Mouse (Mus musculus): ENCODE data around the gene Plekhg5. TPM values are rescaled to one million over a fixed set of nuclear protein-coding genes. Genes with fewer than 3 reads are reported as not detected.
A peak's percentile ranks its signal among the peaks of the same experiment; 100 is the strongest.

Plekhg5 gene
- polyA plus RNA-seq, 1 experiment from 2014 or later = 11.9 TPM

DNA sequence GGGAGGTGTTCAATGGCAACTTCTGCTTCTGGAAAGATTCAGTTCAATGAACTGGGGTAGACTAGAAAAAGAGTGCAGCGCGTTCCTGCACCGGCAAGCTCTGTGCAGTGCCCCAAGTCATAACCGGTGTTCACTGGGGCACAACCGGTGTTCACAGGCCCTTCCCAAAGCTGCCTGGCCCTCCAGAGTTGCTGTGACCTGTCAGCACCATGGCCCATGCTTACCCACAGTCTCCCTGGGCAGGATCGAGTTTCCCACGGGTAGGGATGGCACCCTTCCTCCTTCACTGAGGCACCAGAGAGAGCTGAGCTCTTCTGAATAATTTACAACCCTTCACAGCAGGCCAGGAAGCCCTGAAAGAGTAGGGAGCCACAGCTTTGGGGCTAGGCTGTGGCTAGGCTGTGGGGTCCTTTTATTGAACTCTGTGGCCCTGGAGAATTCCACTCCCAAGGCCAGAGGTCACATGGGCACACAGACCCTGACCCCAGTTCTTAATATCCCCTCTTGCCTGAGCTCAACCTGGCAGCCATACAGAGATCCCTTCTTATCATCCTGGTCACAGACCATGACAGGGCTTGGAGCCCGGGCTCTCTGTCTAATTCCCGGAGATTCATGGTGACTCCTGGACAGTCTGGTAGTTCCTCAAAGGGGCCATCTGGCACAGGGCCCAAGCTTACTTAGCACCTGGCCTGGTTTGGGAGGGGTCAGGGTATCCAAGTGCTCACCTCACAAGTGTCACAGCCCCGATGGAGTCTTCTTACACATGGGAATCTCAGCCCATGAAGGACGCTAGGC, 73.9 kb downstream of the Plekhg5 start:
- 61% methylated on average over 11 of the region's 11 CpGs for WGBS
- ATAC-seq (replicated peaks; ENCODE audit: extremely low read depth, insufficient read depth, low FRiP score) = no peak

DNA sequence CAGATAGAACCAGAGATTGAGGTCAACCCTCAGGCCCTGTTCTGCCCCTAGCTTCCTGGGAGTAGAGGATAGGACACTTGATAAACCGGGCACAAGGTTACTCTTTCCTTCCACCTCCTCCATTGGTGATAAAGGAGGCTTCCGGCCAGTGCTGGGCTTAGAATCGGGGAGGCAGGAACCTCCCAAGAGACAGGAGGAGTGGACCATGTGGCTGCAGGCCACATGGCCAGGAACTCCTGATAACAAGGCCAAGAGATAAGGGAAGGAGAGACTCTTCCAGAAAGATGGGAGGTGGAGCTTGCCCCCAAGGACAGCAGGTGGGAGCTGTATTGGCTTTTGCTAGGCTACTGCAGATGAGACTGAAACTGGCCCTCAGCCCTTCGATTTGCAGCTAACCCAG, 78.2 kb downstream of the Plekhg5 start:
- Histone ChIP-seq H3K36me3 (ENCODE audit: control insufficient read depth, insufficient read depth) (no peaks in the 10 kb centered on the region), H3K9ac (ENCODE audit: low read length) (no peak overlapping the region), H3K4me1 (ENCODE audit: control insufficient read depth, insufficient read depth, low read length) (peaks cover 15% of the 10 kb centered on the region), H3K4me2 (ENCODE audit: low read depth, low read length) (no peak overlapping the region), H3K4me3 (ENCODE audit: low read length) (no peak overlapping the region), H3K9me3 (replicated peaks; ENCODE audit: control insufficient read depth, low read length) (no peaks in the 10 kb centered on the region), H3K27me3 (ENCODE audit: control insufficient read depth, insufficient read depth, low read length) (peaks cover 47% of the 10 kb centered on the region), H3K27ac (ENCODE audit: low read length) (no peak overlapping the region)
- ATAC-seq (replicated peaks; ENCODE audit: extremely low read depth, insufficient read depth, low FRiP score) = no peak
- 42% methylated on average over 4 of the region's 4 CpGs for WGBS

More for the DNA sequence above, 73.9 kb downstream of the Plekhg5 start:
- Histone ChIP-seq H3K27me3 (ENCODE audit: control insufficient read depth, insufficient read depth, low read length) (peaks cover 24% of the 10 kb centered on the region), H3K27ac (ENCODE audit: low read length) (no peak overlapping the region), H3K4me2 (ENCODE audit: low read depth, low read length) (no peak overlapping the region), H3K9me3 (replicated peaks; ENCODE audit: control insufficient read depth, low read length) (no peaks in the 10 kb centered on the region), H3K36me3 (ENCODE audit: control insufficient read depth, insufficient read depth) (no peaks in the 10 kb centered on the region), H3K9ac (ENCODE audit: low read length) (no peak overlapping the region), H3K4me3 (ENCODE audit: low read length) (no peak overlapping the region), H3K4me1 (ENCODE audit: control insufficient read depth, insufficient read depth, low read length) (no peaks in the 10 kb centered on the region)

DNA sequence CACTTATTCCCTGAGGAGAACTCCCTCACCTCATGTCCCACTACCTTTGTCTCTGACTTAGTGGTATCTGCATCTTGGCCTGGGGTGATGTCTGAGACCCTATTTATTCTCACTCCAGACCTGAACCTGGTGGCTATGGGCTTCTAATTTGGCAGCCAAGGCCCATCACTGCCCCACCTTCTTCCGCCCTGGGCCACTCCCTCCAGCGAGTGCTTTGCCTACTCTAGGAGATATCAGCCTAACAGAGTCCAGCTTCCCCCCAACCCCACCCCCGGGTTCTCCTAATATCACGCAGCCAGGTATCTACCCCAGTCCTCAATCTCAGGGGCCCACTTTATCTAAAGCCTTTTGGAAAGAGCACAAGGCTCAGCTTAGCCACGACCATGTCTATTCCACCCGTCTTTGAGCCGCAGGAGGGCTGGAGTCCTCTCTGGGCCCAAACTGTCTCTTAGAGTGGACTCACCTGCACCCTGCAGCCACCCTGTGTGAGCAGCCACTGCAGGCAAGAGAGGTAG, 79.2 kb downstream of the Plekhg5 start:
- Histone ChIP-seq H3K4me1 (ENCODE audit: control insufficient read depth, insufficient read depth, low read length) (peaks cover 15% of the 10 kb centered on the region), H3K9me3 (replicated peaks; ENCODE audit: control insufficient read depth, low read length) (no peaks in the 10 kb centered on the region), H3K4me2 (ENCODE audit: low read depth, low read length) (peak overlapping the region; percentile 83), H3K4me3 (ENCODE audit: low read length) (peak overlapping the region; percentile 58), H3K36me3 (ENCODE audit: control insufficient read depth, insufficient read depth) (no peaks in the 10 kb centered on the region), H3K27me3 (ENCODE audit: control insufficient read depth, insufficient read depth, low read length) (peaks cover 47% of the 10 kb centered on the region), H3K9ac (ENCODE audit: low read length) (peak overlapping the region; percentile 63), H3K27ac (ENCODE audit: low read length) (no peak overlapping the region)
- ATAC-seq (replicated peaks; ENCODE audit: extremely low read depth, insufficient read depth, low FRiP score) = no peak
- 22% methylated on average over 7 of the region's 7 CpGs for WGBS

DNA sequence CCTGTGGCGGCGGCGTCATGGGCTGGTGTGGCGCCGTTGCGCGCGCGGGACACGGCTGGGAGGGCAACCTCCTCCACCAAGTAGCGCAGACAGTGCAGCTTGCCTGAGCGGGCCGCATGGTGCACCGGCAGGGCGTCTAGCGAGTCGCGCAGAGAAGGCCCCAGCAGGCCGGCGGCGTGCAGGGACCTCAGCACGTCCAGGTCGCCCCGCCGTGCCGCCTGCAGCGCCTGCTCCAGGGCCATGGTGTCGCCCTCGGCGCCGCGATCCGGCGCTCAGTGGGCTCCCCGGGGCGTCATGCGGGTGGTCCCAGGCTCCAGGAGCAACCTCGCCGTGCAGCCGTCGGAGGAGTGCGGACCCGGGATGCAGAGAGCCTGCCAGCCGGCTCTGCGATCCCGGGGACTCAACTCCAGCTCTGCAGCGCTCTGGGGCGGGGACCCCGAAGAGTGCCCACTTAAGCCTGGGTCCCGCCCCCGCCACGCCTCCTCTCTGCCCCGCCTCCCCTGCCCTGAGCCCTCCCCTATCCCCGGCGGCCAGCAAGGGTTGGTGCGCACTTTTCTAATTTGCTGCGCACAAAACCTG, 79.8 kb downstream of the Plekhg5 start, which contains the start of gene Espn:
TSS of gene Espn (minus strand) at position 406 of the 579 bp plus-strand sequence.
- Histone ChIP-seq H3K36me3 (ENCODE audit: control insufficient read depth, insufficient read depth) (no peaks in the 10 kb centered on the region), H3K4me3 (ENCODE audit: low read length) (peak within 1 kb of the TSS; percentile 58), H3K4me1 (ENCODE audit: control insufficient read depth, insufficient read depth, low read length) (peaks cover 15% of the 10 kb centered on the region), H3K27me3 (ENCODE audit: control insufficient read depth, insufficient read depth, low read length) (peaks cover 48% of the 10 kb centered on the region), H3K9ac (ENCODE audit: low read length) (peak within 1 kb of the TSS; percentile 63), H3K9me3 (replicated peaks; ENCODE audit: control insufficient read depth, low read length) (no peaks in the 10 kb centered on the region), H3K27ac (ENCODE audit: low read length) (no peak within 1 kb of the TSS), H3K4me2 (ENCODE audit: low read depth, low read length) (peak within 1 kb of the TSS; percentile 83)
- WGBS = under 1% methylated on average over 57 of the region's 57 CpGs
- ATAC-seq (replicated peaks; ENCODE audit: extremely low read depth, insufficient read depth, low FRiP score) = peak; percentile 85

DNA sequence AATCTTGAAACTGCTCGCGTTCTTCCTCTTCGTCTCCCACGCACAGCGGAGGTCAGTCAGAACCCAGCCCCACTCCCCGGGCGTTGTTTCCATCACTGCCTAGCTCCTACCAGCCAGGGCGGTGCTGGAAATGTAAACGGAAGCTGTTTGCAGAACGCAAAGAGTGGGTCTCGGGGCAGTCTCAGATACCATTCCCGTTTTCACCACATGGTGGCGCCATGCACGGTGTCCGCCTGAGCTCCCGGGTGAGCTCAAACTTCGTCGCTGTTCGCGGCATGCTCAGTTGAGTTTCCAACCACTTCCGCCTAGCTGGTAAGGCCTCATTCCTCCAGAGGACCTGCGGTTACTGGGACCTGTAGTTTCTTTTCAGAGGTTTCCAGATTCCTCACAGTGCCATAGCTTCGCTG, 81.5 kb downstream of the Plekhg5 start:
- Histone ChIP-seq H3K36me3 (ENCODE audit: control insufficient read depth, insufficient read depth) (no peaks in the 10 kb centered on the region), H3K27ac (ENCODE audit: low read length) (no peak overlapping the region), H3K9me3 (replicated peaks; ENCODE audit: control insufficient read depth, low read length) (no peaks in the 10 kb centered on the region), H3K4me1 (ENCODE audit: control insufficient read depth, insufficient read depth, low read length) (peaks cover 22% of the 10 kb centered on the region), H3K9ac (ENCODE audit: low read length) (peak overlapping the region; percentile 50), H3K27me3 (ENCODE audit: control insufficient read depth, insufficient read depth, low read length) (peaks cover 63% of the 10 kb centered on the region), H3K4me2 (ENCODE audit: low read depth, low read length) (peak overlapping the region; percentile 61), H3K4me3 (ENCODE audit: low read length) (peak overlapping the region; percentile 40)
- ATAC-seq (replicated peaks; ENCODE audit: extremely low read depth, insufficient read depth, low FRiP score) = 0 out of 2 replicates have a peak, but pooled peaks have one; percentile 10
- WGBS = 2% methylated on average over 23 of the region's 23 CpGs

DNA sequence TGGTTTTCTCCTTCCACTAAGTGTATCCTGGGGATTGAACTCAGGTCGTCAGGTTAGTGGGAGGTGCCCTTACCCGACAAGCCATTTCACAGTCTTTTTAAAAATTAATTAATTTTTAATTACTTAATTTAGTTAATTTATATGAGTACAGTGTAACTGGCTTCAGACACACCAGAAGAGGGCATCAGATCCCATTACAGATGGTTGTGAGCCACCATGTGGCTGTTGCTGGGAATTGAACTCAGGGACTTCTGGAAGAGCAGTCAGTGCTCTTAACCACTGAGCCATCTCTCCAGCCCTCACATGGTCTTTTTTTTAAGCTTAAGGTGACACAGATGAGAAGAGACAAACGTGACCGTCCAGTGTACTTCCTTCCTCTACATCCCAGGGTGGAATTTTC, 82.7 kb downstream of the Plekhg5 start:
- Histone ChIP-seq H3K4me2 (ENCODE audit: low read depth, low read length) (no peak overlapping the region), H3K4me1 (ENCODE audit: control insufficient read depth, insufficient read depth, low read length) (peaks cover 28% of the 10 kb centered on the region), H3K27me3 (ENCODE audit: control insufficient read depth, insufficient read depth, low read length) (peaks cover 70% of the 10 kb centered on the region), H3K9me3 (replicated peaks; ENCODE audit: control insufficient read depth, low read length) (no peaks in the 10 kb centered on the region), H3K4me3 (ENCODE audit: low read length) (no peak overlapping the region), H3K9ac (ENCODE audit: low read length) (no peak overlapping the region), H3K27ac (ENCODE audit: low read length) (no peak overlapping the region), H3K36me3 (ENCODE audit: control insufficient read depth, insufficient read depth) (no peaks in the 10 kb centered on the region)
- WGBS = 45% methylated on average over 4 of the region's 4 CpGs
- no peak for ATAC-seq (replicated peaks; ENCODE audit: extremely low read depth, insufficient read depth, low FRiP score)

DNA sequence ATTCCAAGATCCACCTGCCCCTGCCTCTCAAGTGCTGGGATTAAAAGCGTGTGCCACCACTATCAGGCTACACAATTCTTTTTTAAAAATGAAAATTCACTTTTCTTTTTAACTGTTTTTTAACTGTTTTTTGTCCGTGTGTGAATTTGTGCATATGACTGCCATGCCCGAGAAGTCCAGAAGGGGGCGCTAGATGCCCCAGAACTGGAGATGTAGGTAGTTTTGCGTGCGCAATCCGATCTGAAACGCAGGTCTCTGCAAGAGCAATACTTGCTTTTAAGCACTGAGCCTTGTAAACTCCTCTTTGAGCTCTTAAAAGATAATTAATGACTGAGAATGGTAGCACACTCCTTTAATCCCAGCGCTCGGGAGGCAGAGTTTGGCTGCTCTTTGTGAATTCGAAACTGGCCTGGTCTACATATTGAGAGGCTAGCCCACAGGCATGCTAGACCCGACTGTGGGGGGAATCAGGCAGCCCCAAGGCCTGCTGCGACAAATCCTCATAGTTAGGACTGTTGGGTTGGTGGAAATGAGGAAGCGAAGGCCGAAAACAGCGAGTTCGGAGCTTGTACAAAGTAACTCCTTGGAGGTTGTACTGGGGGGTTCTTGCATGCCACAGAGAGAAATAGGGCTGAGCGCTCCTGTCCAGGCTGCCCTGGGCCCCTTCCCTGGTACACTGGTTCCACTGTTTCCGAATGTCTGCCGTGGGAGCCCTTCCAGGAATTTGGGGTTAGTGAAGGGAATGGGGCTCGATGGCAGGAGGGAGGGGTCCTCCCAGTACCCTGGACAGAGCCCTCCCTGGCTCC, 85.7 kb downstream of the Plekhg5 start:
- peaks cover 21% of the 10 kb centered on the region for H3K4me1 ChIP-seq (ENCODE audit: control insufficient read depth, insufficient read depth, low read length)
- H3K36me3 ChIP-seq (ENCODE audit: control insufficient read depth, insufficient read depth) = no peaks in the 10 kb centered on the region
- no peak for ATAC-seq (replicated peaks; ENCODE audit: extremely low read depth, insufficient read depth, low FRiP score)
- 18% methylated on average over 21 of the region's 21 CpGs for WGBS
- H3K4me2 ChIP-seq (ENCODE audit: low read depth, low read length) = peak overlapping the region; percentile 54
- peaks cover 78% of the 10 kb centered on the region for H3K27me3 ChIP-seq (ENCODE audit: control insufficient read depth, insufficient read depth, low read length)
- H3K9me3 ChIP-seq (replicated peaks; ENCODE audit: control insufficient read depth, low read length) = no peaks in the 10 kb centered on the region
- H3K27ac ChIP-seq (ENCODE audit: low read length) = no peak overlapping the region
- H3K4me3 ChIP-seq (ENCODE audit: low read length) = peak overlapping the region; percentile 41
- H3K9ac ChIP-seq (ENCODE audit: low read length) = no peak overlapping the region

DNA sequence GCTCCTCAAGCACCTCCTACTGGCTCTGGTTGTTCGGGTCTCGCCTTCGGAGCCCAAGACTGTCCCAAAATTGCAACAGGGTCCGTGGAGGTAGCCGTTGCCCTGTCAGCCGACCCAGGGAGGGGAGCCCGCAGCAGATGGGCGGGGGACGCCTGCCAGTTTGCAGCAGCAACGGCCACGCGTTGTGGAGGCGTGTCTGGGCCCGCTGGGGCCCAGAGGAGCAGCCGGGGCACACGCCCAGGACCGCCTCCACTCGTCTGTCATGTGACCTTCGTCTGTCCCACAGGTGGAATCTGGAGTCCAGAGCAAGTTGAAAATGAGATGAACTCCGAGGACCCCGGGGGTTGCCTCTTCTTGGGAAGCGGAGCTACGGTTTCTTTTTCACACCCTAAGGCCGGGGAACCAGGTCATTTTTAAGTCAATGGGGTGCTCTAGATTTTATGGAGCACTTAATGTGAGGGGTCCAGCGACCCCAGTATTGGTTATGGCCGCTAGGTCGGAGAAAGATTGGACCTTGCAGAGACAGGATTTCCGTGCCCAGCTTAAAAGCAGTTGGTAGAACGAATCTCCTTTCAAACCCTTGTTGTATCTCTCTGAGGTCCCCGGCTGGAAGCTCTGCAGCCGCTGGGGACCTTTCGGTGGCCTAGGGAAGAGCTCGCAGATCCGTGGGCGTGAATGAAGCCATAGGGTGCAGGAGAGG, 86.4 kb downstream of the Plekhg5 start, which contains the start of gene Hes2:
TSS of gene Hes2 (plus strand) at position 283 of the 700 bp plus-strand sequence.
- H3K9me3 ChIP-seq (replicated peaks; ENCODE audit: control insufficient read depth, low read length) = no peaks in the 10 kb centered on the region
- peak within 1 kb of the TSS; percentile 54 for H3K4me2 ChIP-seq (ENCODE audit: low read depth, low read length)
- H3K36me3 ChIP-seq (ENCODE audit: control insufficient read depth, insufficient read depth) = no peaks in the 10 kb centered on the region
- peaks cover 71% of the 10 kb centered on the region for H3K27me3 ChIP-seq (ENCODE audit: control insufficient read depth, insufficient read depth, low read length)
- H3K4me3 ChIP-seq (ENCODE audit: low read length) = peak within 1 kb of the TSS; percentile 41
- no peak within 1 kb of the TSS for H3K9ac ChIP-seq (ENCODE audit: low read length)
- no peak for ATAC-seq (replicated peaks; ENCODE audit: extremely low read depth, insufficient read depth, low FRiP score)
- WGBS = 5% methylated on average over 35 of the region's 35 CpGs
- no peak within 1 kb of the TSS for H3K27ac ChIP-seq (ENCODE audit: low read length)
- peaks cover 17% of the 10 kb centered on the region for H3K4me1 ChIP-seq (ENCODE audit: control insufficient read depth, insufficient read depth, low read length)
